Mouse (Mus musculus) sigmoid colon, adult 10 weeks (tissue): ENCODE data around the gene Eci3. TPM values are rescaled to one million over a fixed set of nuclear protein-coding genes. Genes with fewer than 3 reads are reported as not detected.

Experiments
- polyA plus RNA-seq: library from polyadenylated mRNA; stranded (reverse); fragments of 350-450 nt; fragmentation: Illumina TruSeq; extraction: RNeasy Lipid Tissue Mini Kit (QIAGEN cat#74804); gene quantifications from one replicate; pipeline ENCODE4 v1.2.3, GENCODE M21; 2014; ENCODE audit warnings: low read depth, low replicate concordance

The Eci3 gene
- polyA plus RNA-seq = 18.8 TPM

GRCm38 (mm10) chr13:34963511-34964397 lies at the start of gene Eci3:
Gene Eci3 (minus strand): TSS chr13:34963810.

GRCm38 (mm10) chr13:34924210-34924609 lies 39.4 kb downstream of the Eci3 start, which contains the start of the genes Fam217a and 4933417A18Rik:
Gene Fam217a (minus strand): TSS chr13:34924310.
Gene 4933417A18Rik (plus strand): TSS chr13:34924409.

Other genes with a start within 250 kb of the Eci3 start
- not detected for gene Fam50b, start 229.0 kb downstream of the Eci3 start, polyA plus RNA-seq
- gene Prpf4b, start 88.5 kb downstream of the Eci3 start, polyA plus RNA-seq = 179 TPM
- gene Fam217a, start 39.5 kb downstream of the Eci3 start, polyA plus RNA-seq = 1.4 TPM
- gene 4933417A18Rik, start 39.4 kb downstream of the Eci3 start, polyA plus RNA-seq = not detected
- 54.1 TPM for gene Eci2, start 63.3 kb upstream of the Eci3 start, polyA plus RNA-seq